Mouse (Mus musculus) heart, postnatal 0 days (tissue): ENCODE data around the gene Slain2. TPM values are rescaled to one million over a fixed set of nuclear protein-coding genes. Genes with fewer than 3 reads are reported as not detected.

Experiments used
- ATAC-seq: fragments of 200-750 bp; cut with Nextera tagmentation; 2 replicates; pipeline ENCODE4 v1.8.0; 2017; ENCODE audit warnings: low read depth, moderate number of reproducible peaks, moderate library complexity; ENCODE audit not compliant: insufficient read depth
- DNase-seq: peaks from one replicate; pipeline ENCODE4 v3.0.0-alpha.2; 2016; ENCODE audit warnings: low spot score
- H3K27ac ChIP-seq: fragments of 300-500 bp; sonication (generic); 2 replicates; pipeline ENCODE4 v1.5.1; 2014; ENCODE audit warnings: low read depth, mild to moderate bottlenecking
- H3K27me3 ChIP-seq: fragments of 300-500 bp; sonication (generic); 2 replicates; pipeline ENCODE4 v1.6.1; 2014; ENCODE audit warnings: low read length, mixed read lengths; ENCODE audit not compliant: control insufficient read depth, insufficient read depth
- H3K36me3 ChIP-seq: fragments of 300-500 bp; sonication (generic); replicated peaks from 2 replicates; pipeline ENCODE4 v1.6.1; 2014; ENCODE audit warnings: low read length, mixed read lengths; ENCODE audit not compliant: control insufficient read depth, insufficient read depth
- H3K4me1 ChIP-seq: fragments of 300-500 bp; sonication (generic); 2 replicates; pipeline ENCODE4 v1.6.1; 2014; ENCODE audit warnings: antibody characterized with exemption; ENCODE audit not compliant: control insufficient read depth, insufficient read depth
- H3K4me2 ChIP-seq: fragments of 300-500 bp; sonication (generic); 2 replicates; pipeline ENCODE4 v1.6.1; 2014; ENCODE audit warnings: low read depth, mild to moderate bottlenecking, low read length, moderate library complexity
- H3K4me3 ChIP-seq: fragments of 300-500 bp; sonication (generic); 2 replicates; pipeline ENCODE4 v1.5.1; 2014; ENCODE audit warnings: low read depth, low read length
- H3K9ac ChIP-seq: fragments of 300-500 bp; sonication (generic); replicated peaks from 2 replicates; pipeline ENCODE4 v1.6.1; 2014; ENCODE audit warnings: low read depth, low read length, mixed read lengths
- H3K9me3 ChIP-seq: fragments of 300-500 bp; sonication (generic); replicated peaks from 2 replicates; pipeline ENCODE4 v1.6.1; 2016; ENCODE audit warnings: low read length; ENCODE audit not compliant: control insufficient read depth
- CTCF ChIP-seq: IDR thresholded peaks from 2 replicates; pipeline ENCODE4 v1.5.1; 2016; ENCODE audit warnings: antibody characterized with exemption, control low read depth, low read depth
- EP300 ChIP-seq: IDR thresholded peaks from 2 replicates; pipeline ENCODE4 v1.6.1; 2016; ENCODE audit warnings: antibody characterized with exemption, low read depth
- WGBS: fragments of 180-500 bp; shearing (Covaris S2); extraction: QIAGEN DNeasy Blood & Tissue Kit; methylation state at CpG from one replicate; pipeline ENCODE4 v1.1.7; 2014; 5-methylcytosine and 5-hydroxymethylcytosine counted together
- polyA plus RNA-seq: library from polyadenylated mRNA; unstranded; fragments of >200 nt; fragmentation: Nextera tagmentation; extraction: Ambion mirVana; gene quantifications from 2 replicates; pipeline ENCODE4 v1.2.1, GENCODE M21; 2015
- total RNA-seq: library from RNA; depleted of rRNA; stranded (reverse); fragments of >200 nt; gene quantifications from 2 replicates; pipeline ENCODE4 v1.2.3, GENCODE M21; 2014; ENCODE audit warnings: low replicate concordance

Gene Slain2
- total and polyA plus RNA-seq, 2 experiments from 2014 or later: 19.8 to 80.9 TPM

GRCm38 (mm10) chr5:72882412-72882765 lies 31.7 kb upstream of the Slain2 start:
- TF ChIP-seq CTCF: no peak
- TF ChIP-seq EP300: peak; percentile 97
- Histone ChIP-seq H3K4me3 (no peak overlapping the region), H3K4me1 (peaks cover 15% of the 10 kb centered on the region), H3K9me3 (no peaks in the 10 kb centered on the region), H3K4me2 (no peak overlapping the region), H3K9ac (no peak overlapping the region), H3K27ac (peak overlapping the region; percentile 89), H3K36me3 (no peaks in the 10 kb centered on the region), H3K27me3 (no peaks in the 10 kb centered on the region)
- WGBS: 29% methylated on average over 2 of the region's 2 CpGs
- peak; percentile 94 for DNase-seq
- ATAC-seq: peak; percentile 96

DNA sequence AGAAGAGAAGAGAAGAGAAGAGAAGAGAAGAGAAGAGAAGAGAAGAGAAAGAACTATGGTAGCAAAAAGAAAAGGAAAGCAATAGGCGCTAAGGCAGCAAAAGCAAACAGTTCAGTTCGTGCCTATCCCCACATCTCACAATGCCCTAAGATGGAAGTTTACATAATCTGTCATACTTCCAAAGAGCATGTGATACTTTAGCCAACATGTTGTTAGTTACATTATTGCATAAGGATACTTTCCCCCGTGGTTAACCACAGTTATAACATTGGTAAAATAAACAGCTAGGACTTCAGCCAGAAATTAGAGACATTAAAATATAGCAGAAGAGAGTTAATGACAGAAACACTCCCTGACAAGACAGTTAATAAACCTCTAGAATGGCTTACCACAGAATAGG lies 30.4 kb upstream of the Slain2 start:
- Histone ChIP-seq H3K9me3 (no peaks in the 10 kb centered on the region), H3K4me3 (no peak overlapping the region), H3K4me1 (peaks cover 10% of the 10 kb centered on the region), H3K9ac (no peak overlapping the region), H3K4me2 (no peak overlapping the region), H3K36me3 (no peaks in the 10 kb centered on the region), H3K27me3 (no peaks in the 10 kb centered on the region), H3K27ac (no peak overlapping the region)
- no peak for DNase-seq
- ATAC-seq: no peak
- TF ChIP-seq EP300 (no peak), CTCF (no peak)
- WGBS: 84% methylated on average over 3 of the region's 3 CpGs

DNA sequence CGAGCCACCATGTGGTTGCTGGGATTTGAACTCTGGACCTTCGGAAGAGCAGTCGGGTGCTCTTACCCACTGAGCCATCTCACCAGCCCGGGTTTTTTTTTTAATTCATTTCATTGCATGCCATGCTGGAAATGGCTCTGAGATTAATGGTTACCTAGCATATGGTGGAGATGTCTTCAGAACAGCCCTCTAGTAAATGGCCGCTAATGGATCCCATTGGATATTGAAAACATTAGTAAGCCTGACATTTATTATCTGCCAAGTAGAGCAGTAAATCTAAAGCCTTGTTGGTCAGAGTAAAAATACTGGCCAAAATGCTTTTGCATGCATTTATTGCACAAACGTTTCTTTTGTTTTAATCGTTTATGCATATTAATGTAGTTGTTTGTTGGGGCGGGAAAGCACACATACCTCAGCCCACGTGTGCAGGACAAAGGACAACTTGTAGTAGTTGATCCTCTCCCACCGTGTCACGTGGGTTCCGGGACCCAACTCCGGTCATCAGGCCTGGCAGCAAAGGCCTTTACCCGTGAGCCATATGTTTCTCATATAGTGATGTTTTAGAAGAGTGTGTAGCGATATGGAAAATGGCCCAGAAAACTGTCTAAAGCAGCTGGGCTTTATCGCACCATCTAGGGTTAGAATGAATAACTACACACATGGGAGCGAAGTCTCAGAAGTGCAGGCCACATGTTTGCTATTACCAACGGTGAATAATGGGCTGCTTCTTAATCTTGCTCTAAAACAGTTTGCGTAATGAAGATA lies 27.5 kb upstream of the Slain2 start:
- Histone ChIP-seq H3K4me2 (no peak overlapping the region), H3K9me3 (no peaks in the 10 kb centered on the region), H3K27ac (no peak overlapping the region), H3K36me3 (no peaks in the 10 kb centered on the region), H3K9ac (no peak overlapping the region), H3K4me1 (peaks cover 8% of the 10 kb centered on the region), H3K27me3 (no peaks in the 10 kb centered on the region), H3K4me3 (no peak overlapping the region)
- WGBS: 89% methylated on average over 18 of the region's 19 CpGs
- no peak for ATAC-seq
- TF ChIP-seq EP300 (no peak), CTCF (no peak)
- no peak for DNase-seq

DNA sequence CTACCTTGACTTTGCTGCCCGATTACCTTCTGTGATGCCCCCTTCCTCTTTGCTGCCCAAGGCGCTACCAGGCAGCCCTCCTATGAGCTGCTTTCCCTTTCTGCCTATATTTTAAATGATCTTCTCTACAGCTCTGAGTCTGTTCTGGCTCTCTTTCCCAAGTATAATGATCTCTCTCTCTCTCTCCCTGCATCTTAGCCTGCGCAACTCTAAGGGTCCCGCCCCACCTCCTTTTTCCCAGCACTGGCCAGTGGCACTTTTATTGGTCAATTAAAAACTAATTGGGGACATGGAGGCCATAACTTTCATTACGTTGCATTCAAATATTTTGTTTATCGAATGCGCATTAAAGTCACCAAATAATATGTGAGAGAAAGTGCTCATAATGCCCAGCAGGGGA lies 25.8 kb upstream of the Slain2 start:
- H3K27me3 ChIP-seq: no peaks in the 10 kb centered on the region
- ATAC-seq (no peak), DNase-seq (no peak)
- no peak overlapping the region for H3K4me2 ChIP-seq
- H3K9ac ChIP-seq: no peak overlapping the region
- 93% methylated on average over 7 of the region's 7 CpGs for WGBS
- TF ChIP-seq CTCF (no peak), EP300 (no peak)
- H3K4me1 ChIP-seq: peaks cover 7% of the 10 kb centered on the region; the same call in 1 of the 2 replicates
- no peak overlapping the region for H3K27ac ChIP-seq
- no peaks in the 10 kb centered on the region for H3K9me3 ChIP-seq
- H3K36me3 ChIP-seq: no peaks in the 10 kb centered on the region
- no peak overlapping the region for H3K4me3 ChIP-seq

DNA sequence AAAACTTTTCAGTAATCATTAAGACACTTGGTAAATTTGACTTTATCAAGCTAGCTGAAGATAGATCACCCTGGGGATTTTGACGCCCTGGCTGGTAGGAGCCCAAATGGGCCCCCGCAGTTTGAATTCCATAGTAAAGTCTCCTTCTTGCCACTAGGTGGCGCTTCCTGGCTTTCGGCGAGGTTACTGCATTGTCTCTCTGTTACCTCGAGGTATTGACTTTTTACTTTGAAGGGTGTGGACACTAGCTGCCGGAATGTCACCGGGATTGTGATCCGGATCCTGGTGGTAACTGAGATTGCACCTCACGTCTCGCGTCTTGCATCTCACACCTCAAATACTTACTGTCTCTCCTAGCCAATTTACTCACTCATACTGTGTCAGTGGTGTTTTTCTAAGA lies 22.6 kb upstream of the Slain2 start:
- H3K4me3 ChIP-seq: no peak overlapping the region
- peak; percentile 54; the same call in 1 of the 2 replicates for ATAC-seq
- no peaks in the 10 kb centered on the region for H3K27me3 ChIP-seq
- no peaks in the 10 kb centered on the region for H3K36me3 ChIP-seq
- WGBS: 1% methylated on average over 12 of the region's 12 CpGs
- TF ChIP-seq EP300 (peak; percentile 46; the same call in 1 of the 2 replicates), CTCF (peak; percentile 83)
- peaks cover 22% of the 10 kb centered on the region for H3K4me1 ChIP-seq
- DNase-seq: peak; percentile 79
- 0 out of 2 replicates have a peak overlapping the region, but pooled peaks have one; percentile 55 for H3K27ac ChIP-seq
- no peak overlapping the region for H3K4me2 ChIP-seq
- H3K9me3 ChIP-seq: no peaks in the 10 kb centered on the region
- no peak overlapping the region for H3K9ac ChIP-seq

- no peaks in the 10 kb centered on the region for H3K27me3 ChIP-seq
- H3K4me2 ChIP-seq: no peak overlapping the region
- 67% methylated on average over 5 of the region's 5 CpGs for WGBS
- no peaks in the 10 kb centered on the region for H3K36me3 ChIP-seq
- ATAC-seq (no peak), DNase-seq (no peak)
- no peak overlapping the region for H3K27ac ChIP-seq
- TF ChIP-seq CTCF (peak; percentile 43), EP300 (no peak)
- peaks cover 34% of the 10 kb centered on the region for H3K4me1 ChIP-seq
- no peaks in the 10 kb centered on the region for H3K9me3 ChIP-seq
- no peak overlapping the region for H3K4me3 ChIP-seq
- H3K9ac ChIP-seq: no peak overlapping the region
These were observed 20.1 kb upstream of the Slain2 start for GRCm38 (mm10) chr5:72893987-72894386.
